Mouse (Mus musculus) right cerebral cortex, postnatal 25 days (tissue): Measurements from ENCODE around the gene Got1.
A peak's percentile ranks its signal among the peaks of the same experiment; 100 is the strongest.

Source experiments
- DNase-seq: peaks from one replicate; pipeline ENCODE4 v3.0.0; 2022

Got1 gene

DNA sequence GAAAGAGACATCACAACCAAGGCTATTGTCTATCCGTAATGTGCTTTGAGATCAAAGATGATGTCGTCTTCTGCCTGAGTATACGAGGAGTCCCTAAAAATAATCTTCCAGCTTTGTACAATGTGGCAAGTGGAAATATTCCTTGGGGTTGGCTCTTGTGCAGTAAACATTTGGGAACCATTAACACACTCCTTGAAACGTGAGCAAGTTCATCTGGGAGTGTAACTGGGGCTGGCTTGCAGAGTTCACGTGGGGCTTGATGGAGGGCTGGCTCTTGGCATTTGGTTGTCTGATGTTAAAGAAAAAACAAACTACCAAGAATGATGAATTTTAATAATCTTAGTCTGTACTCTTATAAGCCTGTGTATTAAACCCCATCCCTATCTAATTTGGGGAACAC lies 45.0 kb downstream of the Got1 start:
- no peak for DNase-seq

GRCm38 (mm10) chr19:43478891-43479290 lies 45.5 kb downstream of the Got1 start:
- DNase-seq: peak; percentile 46

- DNase-seq: no peak
Measured at GRCm38 (mm10) chr19:43477436-43477835, 47.0 kb downstream of the Got1 start.

DNA sequence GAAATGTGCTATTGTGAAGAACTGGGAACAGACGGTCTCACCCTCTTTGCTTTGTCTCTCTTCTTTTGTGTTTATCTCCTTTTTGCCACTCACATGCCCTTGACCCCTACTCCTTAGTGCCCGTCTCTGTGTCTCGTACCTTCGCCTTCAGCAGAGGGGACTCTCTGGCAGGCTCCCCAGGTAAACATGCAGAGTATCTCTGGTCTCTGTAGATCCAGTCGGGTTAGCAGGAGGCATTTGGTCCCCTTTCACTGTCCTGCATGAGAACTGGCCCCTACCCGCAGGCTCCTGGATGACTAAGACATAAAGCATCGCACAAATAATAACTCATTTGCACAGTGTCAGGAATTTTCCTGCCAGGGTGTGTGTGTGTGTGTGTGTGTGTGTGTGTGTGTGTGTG lies 48.3 kb downstream of the Got1 start:
- DNase-seq: no peak

GRCm38 (mm10) chr19:43475642-43476041 lies 48.8 kb downstream of the Got1 start:
- DNase-seq: no peak

- no peak for DNase-seq
Measured at GRCm38 (mm10) chr19:43472781-43473180, 51.6 kb downstream of the Got1 start.

GRCm38 (mm10) chr19:43472331-43472730 lies 52.1 kb downstream of the Got1 start:
- no peak for DNase-seq

GRCm38 (mm10) chr19:43469333-43469732 lies 55.1 kb downstream of the Got1 start:
- no peak for DNase-seq

- peak; percentile 52 for DNase-seq
Measured at GRCm38 (mm10) chr19:43467927-43468685, 56.3 kb downstream of the Got1 start.

GRCm38 (mm10) chr19:43465601-43466255 lies 58.7 kb downstream of the Got1 start:
- no peak for DNase-seq

- no peak for DNase-seq
Measured at GRCm38 (mm10) chr19:43465076-43465475, 59.3 kb downstream of the Got1 start.

GRCm38 (mm10) chr19:43464294-43464687 lies 60.1 kb downstream of the Got1 start:
- no peak for DNase-seq

GRCm38 (mm10) chr19:43463546-43464293 lies 60.7 kb downstream of the Got1 start:
- no peak for DNase-seq

DNA sequence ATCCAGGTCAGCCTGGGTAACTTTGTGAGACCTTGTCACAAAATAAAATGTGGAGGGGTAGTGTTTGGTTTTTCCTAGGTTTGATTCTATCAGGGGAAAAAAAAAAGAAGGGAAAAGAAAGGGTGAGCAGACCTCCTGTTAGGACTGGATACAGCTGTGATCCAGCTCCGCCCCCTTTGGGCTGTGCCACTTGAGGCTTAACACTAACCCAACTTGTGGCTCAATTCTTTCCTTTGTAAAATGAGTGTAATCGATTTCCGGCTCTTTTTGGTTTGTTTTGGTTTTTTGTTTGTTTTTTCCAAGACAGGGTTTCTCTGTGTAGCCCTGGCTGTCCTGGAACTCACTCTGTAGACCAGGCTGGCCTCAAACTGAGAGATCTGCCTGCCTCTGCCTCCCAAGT lies 62.3 kb downstream of the Got1 start:
- no peak for DNase-seq

GRCm38 (mm10) chr19:43460481-43460880 lies 63.9 kb downstream of the Got1 start:
- DNase-seq: no peak

DNA sequence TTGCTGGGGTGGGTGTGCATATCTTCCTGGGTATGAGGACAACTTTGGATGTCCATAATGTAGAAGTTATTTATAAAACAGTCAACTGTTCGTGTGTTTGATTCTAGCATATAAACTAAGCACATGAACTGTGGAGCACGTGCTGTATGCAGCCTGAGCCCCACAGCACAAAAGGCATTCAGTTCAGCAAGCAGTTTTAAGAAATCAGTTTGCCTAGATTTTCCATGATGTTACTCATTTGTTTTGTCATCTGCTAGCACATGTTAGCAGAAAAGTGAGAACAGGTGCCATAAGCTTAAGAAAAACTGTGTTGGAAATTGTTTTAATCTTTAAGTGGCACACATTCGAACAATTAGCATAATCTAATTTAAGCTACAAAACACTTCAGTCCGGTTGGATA lies 64.5 kb downstream of the Got1 start:
- no peak for DNase-seq

DNA sequence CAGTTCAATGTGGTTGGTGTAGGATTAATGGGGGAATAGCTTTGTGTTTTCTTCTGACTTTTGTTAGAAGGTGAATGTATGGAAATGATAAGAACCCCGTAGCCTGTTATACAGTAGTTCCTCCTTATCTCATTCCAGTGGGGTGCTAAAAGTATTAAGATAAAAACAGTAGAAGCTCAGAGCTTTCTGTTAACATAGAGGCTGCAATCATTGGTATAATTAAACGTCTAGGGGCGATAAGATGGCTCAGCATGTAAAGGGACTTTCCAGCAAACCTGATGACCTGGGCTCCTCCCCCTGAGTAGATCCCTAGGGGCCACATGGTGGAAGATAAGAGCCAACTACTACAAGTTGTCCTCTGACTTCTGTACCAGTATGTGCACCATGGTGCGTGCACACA lies 71.4 kb downstream of the Got1 start:
- DNase-seq: no peak

DNA sequence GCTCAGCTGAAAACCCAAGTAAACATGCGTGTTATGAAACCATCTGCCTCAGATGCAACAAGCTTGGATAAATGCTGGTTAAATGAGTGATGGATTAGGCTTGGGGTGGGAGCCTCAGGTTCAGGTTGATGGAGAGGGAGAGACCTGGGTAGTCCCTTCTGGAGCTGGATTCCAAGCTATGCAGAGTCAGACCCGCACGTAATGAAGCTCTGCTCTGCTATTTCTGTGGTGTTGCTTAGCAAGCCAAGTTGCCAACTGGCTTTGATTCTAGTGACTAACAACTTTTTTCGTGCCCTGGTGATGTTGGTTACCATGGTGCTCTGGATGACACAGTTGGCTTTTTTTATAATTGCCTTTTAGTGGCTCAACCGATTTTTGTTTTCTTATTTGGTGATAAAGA lies 72.2 kb downstream of the Got1 start:
- peak; percentile 71 for DNase-seq

DNA sequence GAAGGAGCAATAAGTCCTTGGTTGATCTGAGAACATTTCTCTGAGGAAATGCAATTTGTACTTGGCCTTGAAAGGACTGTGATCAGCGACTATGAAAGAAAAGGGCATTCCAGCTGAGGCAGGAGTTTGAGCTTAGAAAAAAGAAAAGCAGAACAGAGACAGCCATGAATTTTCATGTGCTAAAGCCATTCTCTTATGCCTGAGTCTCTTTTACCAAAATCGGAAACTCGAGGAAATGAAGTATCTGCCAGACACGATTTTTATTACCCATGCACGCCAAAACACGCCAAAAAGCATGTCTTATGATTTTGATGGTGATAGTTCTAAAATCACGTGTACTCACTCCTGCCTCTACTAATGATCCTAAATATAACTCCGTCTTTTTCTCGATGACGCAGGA lies 72.8 kb downstream of the Got1 start:
- no peak for DNase-seq
